Mouse (Mus musculus) embryonic facial prominence, embryonic 13.5 days (tissue): ENCODE measurements around the gene Ctxn1. TPM values are rescaled to one million over a fixed set of nuclear protein-coding genes. Genes with fewer than 3 reads are reported as not detected.

Experiments used
- polyA plus RNA-seq: library from polyadenylated mRNA; unstranded; fragments of >200 nt; fragmentation: Nextera tagmentation; extraction: Ambion mirVana; gene quantifications from 2 replicates; pipeline ENCODE4 v1.2.1, GENCODE M21; 2015

Gene Ctxn1
- polyA plus RNA-seq, 1 experiment from 2014 or later: 110 TPM

Other genes with a start within 250 kb of the Ctxn1 start
- not detected in 2 replicates for gene Cd209f, start 153.4 kb downstream of the Ctxn1 start, polyA plus RNA-seq
- not detected in 2 replicates for gene Cd209g, start 125.2 kb downstream of the Ctxn1 start, polyA plus RNA-seq
- 34.6 and 36.3 TPM in 2 replicates for gene Evi5l, start 92.7 kb downstream of the Ctxn1 start, polyA plus RNA-seq
- gene Prr36, start 41.8 kb downstream of the Ctxn1 start, polyA plus RNA-seq: 2.3 and 3.3 TPM in 2 replicates
- gene Lrrc8e, start 32.4 kb downstream of the Ctxn1 start, polyA plus RNA-seq: 1.8 and 2.5 TPM in 2 replicates
- 29.8 and 34.0 TPM in 2 replicates for gene Map2k7, start 20.5 kb downstream of the Ctxn1 start, polyA plus RNA-seq
- gene Gm49320, start 20.4 kb downstream of the Ctxn1 start, polyA plus RNA-seq: 1.8 and 2.0 TPM in 2 replicates
- 4.6 and 7.3 TPM in 2 replicates for gene Tgfbr3l, start 11.1 kb downstream of the Ctxn1 start, polyA plus RNA-seq
- gene Snapc2, start 6.2 kb downstream of the Ctxn1 start, polyA plus RNA-seq: 56.1 and 65.7 TPM in 2 replicates
- gene Timm44, start 16.6 kb upstream of the Ctxn1 start, polyA plus RNA-seq: 65.7 and 67.6 TPM in 2 replicates
- gene Ccl25, start 65.9 kb upstream of the Ctxn1 start, polyA plus RNA-seq: 21.0 and 21.1 TPM in 2 replicates
- 262 and 263 TPM in 2 replicates for gene Elavl1, start 66.1 kb upstream of the Ctxn1 start, polyA plus RNA-seq
- 15.4 and 18.9 TPM in 2 replicates for gene Cers4, start 233.8 kb upstream of the Ctxn1 start, polyA plus RNA-seq